Mouse (Mus musculus) gastrocnemius, postnatal 10 days (tissue): ENCODE measurements around the gene Tango6. TPM values are rescaled to one million over a fixed set of nuclear protein-coding genes. Genes with fewer than 3 reads are reported as not detected.
A peak's percentile ranks its signal among the peaks of the same experiment; 100 is the strongest.
"Not testable (repeated sequence)": the region's sequence is repeated elsewhere in the genome, so short reads cannot be mapped to it uniquely, and the experiment has no call there.

Experiments used
- DNase-seq: peaks from one replicate; pipeline ENCODE4 v3.0.0; 2021; ENCODE audit warnings: mixed read lengths
- total RNA-seq, 2 experiments: library from RNA; stranded (reverse); gene quantifications; 2 replicates each; pipeline ENCODE4 v1.2.3; 2021

Tango6 gene
- total RNA-seq, 2 experiments from 2014 or later: 8.6 to 9.8 TPM

DNA sequence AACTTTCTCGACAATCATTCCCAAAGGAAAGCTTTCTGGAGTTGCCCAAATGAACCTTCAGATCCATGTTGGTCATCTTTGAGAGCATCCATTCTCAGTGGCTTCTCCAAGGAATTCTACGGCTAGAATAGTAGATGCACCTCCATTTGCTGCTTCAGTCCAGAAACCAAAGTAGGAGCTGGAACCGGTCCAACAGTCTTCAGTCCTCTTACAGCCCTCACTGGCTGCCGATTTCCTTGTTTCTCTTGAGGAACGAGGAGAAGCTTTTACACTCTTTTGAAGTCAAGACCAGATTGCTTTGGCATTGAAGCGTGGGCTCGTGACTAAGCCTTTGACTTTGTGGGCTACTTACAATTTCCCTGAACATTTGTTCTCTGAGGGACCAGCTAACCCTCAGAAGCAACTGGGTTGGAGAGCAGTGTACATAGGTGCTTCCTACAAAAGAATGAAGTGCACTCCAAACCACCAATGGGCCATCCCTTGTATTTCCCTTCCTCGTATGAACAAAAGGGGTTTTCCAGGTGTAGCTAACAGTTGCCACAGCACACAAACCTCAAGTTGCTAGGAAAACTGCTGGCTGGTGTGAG is 197.3 kb downstream of the Tango6 start:
- DNase-seq: no peak

DNA sequence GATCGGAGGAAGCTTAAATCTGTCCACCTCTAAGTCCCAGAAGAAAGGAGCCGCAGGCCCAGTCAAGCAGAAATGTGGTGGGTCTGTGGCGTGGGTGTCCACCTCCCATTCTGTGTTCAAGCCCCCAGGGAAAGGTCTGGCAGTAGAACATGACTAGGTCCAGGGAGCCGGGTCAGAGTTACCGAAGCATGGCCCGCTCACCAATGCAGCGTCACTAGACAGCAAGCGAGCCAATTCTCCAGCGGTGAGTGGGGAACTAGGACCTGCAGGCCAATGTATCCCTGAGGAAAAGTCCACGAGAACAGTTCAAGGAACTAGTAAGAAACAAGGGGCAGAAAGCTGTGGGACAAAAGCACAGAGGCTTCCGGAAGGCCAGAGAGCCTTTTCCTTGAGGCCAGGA is 201.2 kb downstream of the Tango6 start:
- DNase-seq: not testable (repeated sequence)

DNA sequence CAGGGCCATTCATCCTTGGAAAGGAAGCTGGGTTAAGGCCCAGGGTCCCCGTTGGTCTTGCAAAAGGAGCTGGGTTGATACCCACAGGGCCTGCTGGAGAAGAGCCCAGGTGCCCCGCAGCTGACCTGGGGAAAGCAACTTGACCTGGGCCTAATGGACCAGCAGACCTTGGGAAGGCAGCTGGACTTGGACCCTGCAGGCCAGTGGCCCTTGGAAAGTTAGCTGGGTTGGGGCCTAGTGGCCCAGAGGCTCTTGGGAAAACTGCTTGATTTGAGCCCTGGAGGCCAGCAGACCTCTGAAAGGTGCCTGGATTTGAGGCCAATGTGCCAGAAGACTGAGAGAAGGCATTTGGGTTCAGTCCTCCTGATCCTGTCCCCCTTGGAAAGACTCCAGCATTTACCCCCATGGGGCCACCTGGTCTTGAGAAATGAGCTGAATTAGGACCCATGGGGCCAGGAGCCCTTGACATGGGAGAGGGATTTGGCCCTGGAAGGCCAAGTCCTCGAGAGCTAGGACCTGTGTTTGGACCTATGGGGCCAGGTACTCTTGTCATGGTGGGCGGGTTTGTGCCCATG is 202.0 kb downstream of the Tango6 start:
- DNase-seq: not testable (repeated sequence)

DNA sequence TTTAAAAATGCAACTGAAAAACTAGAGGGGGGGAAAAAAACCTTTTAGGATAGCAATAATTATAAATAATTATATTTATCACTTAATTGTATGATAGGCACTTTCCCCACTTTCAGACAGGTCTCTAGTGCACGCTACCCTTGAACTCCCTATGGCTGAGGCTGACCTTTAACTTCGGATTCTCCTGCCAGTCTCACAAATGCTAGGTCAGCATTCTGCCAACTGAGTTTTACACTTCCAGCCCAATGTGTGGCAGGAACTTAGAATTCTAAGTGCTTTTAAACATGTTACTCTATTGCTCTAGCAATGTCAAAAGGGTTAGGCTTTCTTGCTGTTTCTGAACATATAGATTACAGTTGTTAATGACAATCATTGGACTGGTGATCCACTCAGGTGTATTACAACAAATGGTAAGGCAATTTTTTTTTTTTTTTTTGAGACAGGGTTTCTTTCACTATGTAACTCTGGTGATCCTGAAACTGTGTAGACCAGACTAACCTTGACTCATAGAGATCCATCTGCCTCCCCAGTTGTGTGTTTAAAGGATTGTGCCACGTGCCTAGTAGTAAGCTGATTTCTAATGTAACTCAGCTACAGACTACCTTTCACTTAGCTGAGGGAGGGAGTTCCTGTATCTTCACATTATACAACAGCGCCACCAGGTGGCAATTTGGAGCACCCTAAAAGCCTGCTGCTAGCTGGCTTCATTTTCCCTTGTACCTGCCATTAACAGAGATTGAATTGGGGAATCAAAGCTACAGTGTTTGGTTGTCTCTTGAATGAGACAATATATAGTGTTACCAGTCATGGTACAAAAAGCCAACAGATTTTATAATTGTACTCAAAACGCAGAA is 204.7 kb downstream of the Tango6 start:
- DNase-seq: peak; percentile 82

DNA sequence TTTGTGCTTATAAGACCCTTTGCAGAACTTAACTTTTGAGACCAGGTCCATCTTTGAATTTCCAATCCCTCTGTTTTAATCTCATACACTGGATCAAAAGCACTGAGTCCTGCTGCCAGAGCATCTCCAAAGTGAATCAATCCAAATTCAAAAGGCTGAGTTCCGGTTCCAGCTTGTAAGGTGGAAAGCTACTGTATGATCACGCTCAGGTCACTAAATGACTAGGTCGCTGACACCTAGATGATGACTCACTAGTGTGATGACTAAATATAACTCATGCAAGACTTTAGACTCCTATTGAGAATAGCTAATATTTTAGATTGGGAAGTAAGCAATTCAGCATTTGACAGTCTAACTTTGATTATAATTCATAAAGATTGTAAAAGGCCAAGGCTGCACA is 205.9 kb downstream of the Tango6 start:
- DNase-seq: no peak

DNA sequence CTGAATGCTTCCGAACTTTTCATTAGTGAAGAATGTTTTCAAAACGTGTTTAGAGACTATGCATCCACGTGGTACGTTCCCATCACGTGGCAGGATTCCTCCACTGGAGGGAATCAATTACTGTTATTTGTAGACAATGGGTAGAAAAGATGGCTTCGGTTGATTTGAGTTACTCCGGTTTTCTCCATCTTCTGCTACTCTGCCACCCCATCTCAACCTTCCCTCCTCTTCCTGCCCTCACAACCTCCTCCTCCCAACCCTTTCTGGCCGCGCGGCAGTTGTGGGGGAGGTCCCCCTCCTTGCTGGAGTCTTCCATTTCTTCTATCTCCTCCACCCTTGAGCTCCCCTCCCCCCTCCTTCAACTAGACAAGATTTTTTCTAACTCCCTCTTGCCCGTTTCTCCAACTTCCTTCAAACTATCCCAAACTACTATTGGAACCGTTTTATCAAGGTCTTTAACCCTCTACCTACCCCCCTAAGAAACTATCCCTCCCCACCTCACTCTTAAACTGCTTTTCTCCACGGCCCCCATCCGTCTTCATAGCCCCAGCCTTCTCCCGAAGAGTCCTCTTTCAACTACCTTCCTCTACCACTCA is 209.4 kb downstream of the Tango6 start:
- peak; percentile 29 for DNase-seq

DNA sequence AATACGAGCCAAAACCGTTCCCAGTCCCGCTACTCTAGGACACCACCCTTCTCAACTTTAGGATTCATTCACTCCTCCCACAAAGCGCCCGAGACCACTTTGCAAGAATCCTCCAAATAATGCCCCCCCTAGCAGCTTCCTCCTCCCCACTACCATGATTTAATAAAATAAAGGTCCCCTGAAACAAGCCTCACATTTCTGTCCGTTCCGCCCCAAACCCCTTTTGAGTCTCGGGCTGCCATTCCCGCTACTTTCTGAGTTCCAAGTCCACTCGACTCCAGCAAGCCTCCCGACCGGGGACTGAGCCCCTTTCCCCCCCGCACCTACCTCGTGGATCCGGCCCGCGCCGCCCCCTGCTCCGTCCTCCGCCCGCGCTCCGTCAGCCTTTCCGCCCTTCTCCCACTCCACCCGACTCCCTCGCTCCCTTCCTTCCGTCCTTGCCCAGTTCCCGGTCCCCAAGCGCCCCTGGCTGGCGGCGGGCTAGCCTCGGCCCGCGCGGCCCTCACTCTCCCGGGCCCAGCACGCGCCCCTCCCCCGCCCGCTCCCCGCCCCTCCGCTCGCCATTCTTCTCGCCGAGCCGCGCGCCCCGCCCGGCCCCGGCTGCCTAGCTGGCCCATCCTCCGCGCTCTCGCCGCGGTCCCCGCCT is 210.1 kb downstream of the Tango6 start:
- no peak for DNase-seq

DNA sequence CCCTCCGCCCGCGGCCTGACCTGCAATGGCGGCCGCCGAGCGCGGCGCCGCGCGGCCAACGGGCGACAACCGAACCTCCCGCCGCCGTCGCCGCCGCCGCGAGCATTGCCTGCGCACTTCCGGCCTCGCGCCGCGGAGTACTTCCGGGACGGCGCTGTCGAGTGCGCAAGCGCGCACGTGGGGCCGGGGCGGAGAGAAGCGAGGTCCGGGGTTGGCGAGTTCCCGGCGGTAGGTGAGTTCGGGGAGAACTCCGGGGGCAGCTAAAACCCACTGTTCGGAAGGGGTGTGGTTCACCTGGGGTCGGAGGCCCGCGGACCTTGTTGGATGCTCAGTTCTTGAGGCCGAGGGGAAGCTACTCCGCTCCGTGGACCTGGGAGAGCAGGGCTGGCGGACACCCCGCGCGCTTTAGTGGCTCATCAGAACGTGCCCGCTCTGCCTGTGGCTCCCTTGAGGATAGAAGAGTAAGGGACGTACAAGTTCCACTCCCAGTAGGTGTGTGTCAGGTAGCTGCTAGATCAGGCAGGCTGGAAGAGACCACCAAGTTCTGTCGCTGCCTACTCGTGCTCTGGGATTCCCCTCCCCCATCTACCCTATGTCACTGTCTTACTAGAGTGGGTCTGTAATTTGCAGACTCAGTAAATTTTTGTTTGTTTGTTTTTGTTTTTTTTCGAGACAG is 210.8 kb downstream of the Tango6 start, which contains the start of gene Utp4:
TSS of gene Utp4 (plus strand) at position 156 of the 676 bp plus-strand sequence.
- DNase-seq: peak; percentile 89

DNA sequence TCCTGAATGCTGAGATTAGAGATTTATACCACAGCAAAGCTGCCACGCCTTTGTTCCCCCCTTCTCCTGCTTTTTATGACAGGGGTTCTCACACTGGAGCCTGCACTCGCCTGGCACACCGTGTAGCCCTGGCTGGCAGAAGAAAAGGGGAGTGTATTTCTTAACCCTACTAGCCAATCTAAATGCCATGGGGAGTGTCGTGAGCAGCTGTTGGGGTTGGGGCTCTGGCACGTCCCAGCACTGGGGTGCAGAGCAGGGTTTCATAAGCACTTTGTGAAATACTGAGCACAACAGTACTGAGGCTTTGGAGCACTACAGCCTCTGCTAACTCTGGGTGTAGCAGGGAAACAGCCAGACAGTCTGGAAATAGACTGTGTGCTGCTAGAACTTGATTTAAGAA is 216.6 kb downstream of the Tango6 start:
- no peak for DNase-seq

Other genes starting within 250 kb of the Tango6 start
- not detected for gene 6030452D12Rik, start 182.5 kb upstream of the Tango6 start, total RNA-seq
- under 1 TPM; 0.50 to 0.70 TPM for gene Cdh3, start 172.2 kb upstream of the Tango6 start, total RNA-seq
- gene Gm10073, start 109.6 kb upstream of the Tango6 start, total RNA-seq: 100 to 1,000 TPM; 111 to 136 TPM
- 1 to 10 TPM in 1 of 2 experiments, under 1 TPM in 1; 0.95 to 1.4 TPM for gene Cdh1, start 79.7 kb upstream of the Tango6 start, total RNA-seq
- 1 to 10 TPM; 2.1 to 3.4 TPM for gene Has3, start 187.2 kb downstream of the Tango6 start, total RNA-seq
- 10 to 100 TPM; 18.1 to 21.7 TPM for gene Utp4, start 210.6 kb downstream of the Tango6 start, total RNA-seq